8 mouse cellular contexts compared by ENCODE assay signal in the genomic region with DNA sequence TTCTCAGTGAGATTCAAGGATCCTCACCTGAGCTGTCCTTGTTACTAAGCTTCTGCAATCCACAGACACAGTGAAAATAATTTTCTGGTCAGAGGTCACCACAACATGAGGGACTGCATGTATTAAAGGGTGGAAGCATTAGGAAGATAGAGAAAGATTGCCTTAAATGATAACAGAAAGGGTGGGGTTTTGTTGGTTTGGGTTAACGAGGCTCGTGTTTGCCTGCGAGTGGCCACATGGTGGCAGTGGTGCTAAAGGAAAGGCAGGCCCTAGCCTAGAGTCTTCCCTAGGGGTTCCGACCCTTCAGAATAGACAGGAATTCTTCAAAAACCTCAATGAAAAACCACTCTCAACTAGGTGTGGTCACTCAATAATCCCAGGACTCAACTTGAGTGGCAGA. TPM values are rescaled to one million over a fixed set of nuclear protein-coding genes. Genes with fewer than 3 reads are reported as not detected.
DNase-seq lines count a peak whose midpoint lies in the region; ATAC-seq lines count a peak whose summit lies in the region.

No protein-coding gene starts in this region.

- peak; percentile 35 for DNase-seq in layer of hippocampus, adult 11-12 months (ENCODE audit: low spot score)
- no peak for DNase-seq in layer of hippocampus, adult 8-10 months (ENCODE audit: low spot score in 2 of 2)
- DNase-seq in CD8-positive naive resting alpha-beta T cell, adult 2 months (ENCODE audit: low read depth in 2 of 2, low spot score in 2 of 2), result peak; percentile 16 to 39
- DNase-seq in adrenal gland, postnatal 14 days, result peak; percentile 70
- DNase-seq in forelimb bud, embryonic 11.5 days (ENCODE audit: low read depth, low spot score), result peak; percentile 48
- DNase-seq in layer of hippocampus, postnatal 14 days (ENCODE audit: low spot score in 2 of 2), result peak; percentile 36 to 52
- no peak for DNase-seq in c-Kit-positive CD71-positive TER-119-positive erythroid progenitor cells, embryonic 14.5 days (ENCODE audit: low spot score)

- H3K4me3 ChIP-seq in neural tube, embryonic 15.5 days (replicated peaks), result no peak overlapping the region

- H3K4me2 ChIP-seq in neural tube, embryonic 15.5 days, result no peak overlapping the region

- H3K36me3 ChIP-seq in neural tube, embryonic 15.5 days, result no peaks in the 10 kb centered on the region

- H3K9ac ChIP-seq in neural tube, embryonic 15.5 days (replicated peaks), result no peak overlapping the region

- no peak overlapping the region for H3K27ac ChIP-seq in neural tube, embryonic 15.5 days (replicated peaks)

- no peaks in the 10 kb centered on the region for H3K27me3 ChIP-seq in neural tube, embryonic 15.5 days (replicated peaks)

- WGBS in neural tube, embryonic 15.5 days, result 6% methylated on average over 4 of the region's 4 CpGs

- ATAC-seq in neural tube, embryonic 15.5 days (ENCODE audit: low FRiP score), result peak; percentile 30; the same call in 1 of the 2 replicates

- H3K9me3 ChIP-seq in neural tube, embryonic 15.5 days (replicated peaks), result no peaks in the 10 kb centered on the region

- H3K4me1 ChIP-seq in neural tube, embryonic 15.5 days, result peaks cover 4% of the 10 kb centered on the region; the same call in 1 of the 2 replicates

RNA-seq across cellular contexts. Expression of a gene that starts 14.9 kb away (rescaled TPM):
- under 1 TPM; 0.13 to 0.33 (median 0.20) TPM for total RNA-seq in layer of hippocampus, adult 8-10 months (2022)
- 9.0 and 9.4 TPM in 2 replicates for total RNA-seq in adrenal gland, postnatal 14 days (2021)
- total RNA-seq in layer of hippocampus, postnatal 14 days (2021), result under 1 TPM; 0.26 to 0.48 TPM
- 0.36 and 0.74 TPM in 2 replicates for polyA plus RNA-seq in neural tube, embryonic 15.5 days (2015; fragmentation: Nextera tagmentation; extraction: Ambion mirVana)

RNA-seq across cellular contexts. Expression of a gene that starts 55.0 kb away (rescaled TPM):
- total RNA-seq in layer of hippocampus, adult 8-10 months (2022), result 10 to 100 TPM; 85.4 to 95.3 (median 92.5) TPM
- total RNA-seq in adrenal gland, postnatal 14 days (2021), result 239 and 245 TPM in 2 replicates
- total RNA-seq in layer of hippocampus, postnatal 14 days (2021), result 100 to 1,000 TPM; 151 to 152 TPM
- 325 and 355 TPM in 2 replicates for polyA plus RNA-seq in neural tube, embryonic 15.5 days (2015; fragmentation: Nextera tagmentation; extraction: Ambion mirVana)

Comparison
In these comparisons a context has a peak if more than half of its experiments do, and no peak if none do; other contexts are left out.
1. DNase-seq: peak in layer of hippocampus, adult 11-12 months (single experiment), CD8-positive naive resting alpha-beta T cell, adult 2 months (2 of 2), adrenal gland, postnatal 14 days (single experiment), forelimb bud, embryonic 11.5 days (single experiment) and layer of hippocampus, postnatal 14 days (2 of 2); none in layer of hippocampus, adult 8-10 months (0 of 2) and c-Kit-positive CD71-positive TER-119-positive erythroid progenitor cells, embryonic 14.5 days (single experiment).